Mouse (Mus musculus) embryonic facial prominence, embryonic 11.5 days (tissue): ENCODE measurements at regions not wholly inside any gene's neighbourhood (a gene's known extent, or its start where the extent isn't known, plus 50 kb on each side); places are given as distances from the start of the nearest gene placed in this dataset.

Experiments
- ATAC-seq: fragments of 200-750 bp; cut with Nextera tagmentation; replicated peaks from 2 replicates; pipeline ENCODE4 v1.8.0; 2017; ENCODE audit warnings: low read depth; ENCODE audit not compliant: insufficient number of reproducible peaks, low FRiP score, low TSS enrichment
- DNase-seq: peaks from one replicate; pipeline ENCODE4 v3.0.0-alpha.2; 2015; ENCODE audit warnings: low spot score
- H3K27ac ChIP-seq: fragments of 300-500 bp; sonication (generic); replicated peaks from 2 replicates; pipeline ENCODE4 v1.5.1; 2014; ENCODE audit warnings: mild to moderate bottlenecking, low read depth, low read length, control low read depth
- H3K27me3 ChIP-seq: fragments of 300-500 bp; sonication (generic); 2 replicates; pipeline ENCODE4 v1.6.1; 2014; ENCODE audit warnings: mild to moderate bottlenecking, low read length, moderate library complexity, mixed read lengths; ENCODE audit not compliant: control insufficient read depth, insufficient read depth
- H3K36me3 ChIP-seq: fragments of 300-500 bp; sonication (generic); replicated peaks from 2 replicates; pipeline ENCODE4 v1.6.1; 2014; ENCODE audit warnings: low read depth, mild to moderate bottlenecking, low read length, moderate library complexity, mixed read lengths; ENCODE audit not compliant: control insufficient read depth, insufficient read depth
- H3K4me1 ChIP-seq: fragments of 300-500 bp; sonication (generic); 2 replicates; pipeline ENCODE4 v1.6.1; 2014; ENCODE audit warnings: low read length, mixed read lengths; ENCODE audit not compliant: control insufficient read depth, insufficient read depth
- H3K4me2 ChIP-seq: fragments of 300-500 bp; sonication (generic); 2 replicates; pipeline ENCODE4 v1.6.1; 2014; ENCODE audit warnings: low read depth, mild to moderate bottlenecking, control low read depth, low read length, moderate library complexity
- H3K4me3 ChIP-seq: fragments of 300-500 bp; sonication (generic); 2 replicates; pipeline ENCODE4 v1.5.1; 2014; ENCODE audit warnings: low read depth, low read length, control low read depth
- H3K9ac ChIP-seq: fragments of 300-500 bp; sonication (generic); replicated peaks from 2 replicates; pipeline ENCODE4 v1.6.1; 2014; ENCODE audit warnings: mild to moderate bottlenecking, control low read depth, low read length
- H3K9me3 ChIP-seq: fragments of 300-500 bp; sonication (generic); replicated peaks from 2 replicates; pipeline ENCODE4 v1.6.1; 2016; ENCODE audit warnings: mild to moderate bottlenecking, low read length, inconsistent platforms, mixed read lengths; ENCODE audit not compliant: control insufficient read depth
- WGBS: fragments of 180-500 bp; shearing (Covaris S2); extraction: QIAGEN DNeasy Blood & Tissue Kit; methylation state at CpG from one replicate; pipeline ENCODE4 v1.1.7; 2014; 5-methylcytosine and 5-hydroxymethylcytosine counted together

DNA sequence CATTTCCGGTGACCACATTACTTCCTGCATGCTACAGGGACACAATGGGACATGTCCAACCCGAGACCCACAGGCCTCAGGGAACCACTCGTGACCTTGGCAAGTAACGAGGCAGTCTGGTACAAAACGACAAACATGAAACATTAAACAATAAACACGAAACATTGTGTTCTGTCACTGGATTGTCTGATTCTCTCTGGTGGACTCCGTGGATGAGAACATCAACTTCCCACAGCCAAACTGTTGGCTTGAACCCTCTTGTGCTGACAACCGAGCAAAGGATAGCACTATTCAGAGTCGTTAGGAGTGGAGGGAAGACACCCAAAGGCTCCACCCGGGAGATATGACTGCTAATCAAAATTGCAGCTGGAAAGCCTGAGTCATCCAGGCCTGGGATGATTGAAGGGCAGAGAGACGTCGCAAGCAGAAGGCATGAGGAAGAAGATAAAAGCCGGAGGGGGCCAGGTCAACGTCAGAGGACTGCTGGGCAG, 176.6 kb downstream of the Cand1 start:
- no peak overlapping the region for H3K4me2 ChIP-seq
- no peaks in the 10 kb centered on the region for H3K36me3 ChIP-seq
- no peak for DNase-seq
- no peak overlapping the region for H3K9ac ChIP-seq
- no peak overlapping the region for H3K27ac ChIP-seq
- ATAC-seq: no peak
- no peaks in the 10 kb centered on the region for H3K4me1 ChIP-seq
- H3K4me3 ChIP-seq: no peak overlapping the region
- H3K27me3 ChIP-seq: no peaks in the 10 kb centered on the region
- H3K9me3 ChIP-seq: no peaks in the 10 kb centered on the region
- WGBS: 85% methylated on average over 14 of the region's 14 CpGs

- Histone ChIP-seq H3K27me3 (no peaks in the 10 kb centered on the region), H3K27ac (no peak overlapping the region), H3K9me3 (no peaks in the 10 kb centered on the region), H3K4me2 (no peak overlapping the region), H3K4me3 (no peak overlapping the region), H3K36me3 (no peaks in the 10 kb centered on the region), H3K4me1 (no peaks in the 10 kb centered on the region), H3K9ac (no peak overlapping the region)
- DNase-seq: no peak
- ATAC-seq: no peak
- 88% methylated on average over 13 of the region's 13 CpGs for WGBS
Measured at GRCm38 (mm10) chr10:119061958-119062599, 177.8 kb downstream of the Cand1 start.

DNA sequence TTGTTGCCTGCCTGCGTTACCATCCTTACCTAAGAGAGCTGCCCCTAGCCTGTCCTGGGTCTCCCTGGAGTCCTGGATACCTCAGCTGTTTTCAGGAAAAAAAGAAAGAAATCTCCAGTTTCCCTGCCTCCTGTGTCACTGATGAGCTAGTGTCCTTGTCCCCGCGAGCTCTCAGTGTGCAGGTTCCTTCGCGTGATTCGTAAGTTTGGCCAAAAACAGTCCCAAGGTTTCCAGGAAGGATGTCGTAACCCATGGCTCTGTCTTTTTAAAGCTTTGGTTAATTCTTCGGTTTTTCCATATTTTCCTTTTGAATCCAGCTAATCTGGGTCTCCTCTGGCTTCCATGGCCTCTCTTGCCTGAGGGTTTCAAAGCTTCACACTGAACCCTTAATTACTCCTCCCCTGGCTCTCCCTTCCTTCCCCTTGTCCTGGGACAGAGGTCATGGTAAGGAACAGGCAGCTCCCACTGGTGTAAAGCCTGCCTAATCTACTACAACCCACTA, 178.5 kb downstream of the Cand1 start:
- no peak for ATAC-seq
- no peak overlapping the region for H3K9ac ChIP-seq
- no peaks in the 10 kb centered on the region for H3K9me3 ChIP-seq
- 85% methylated on average over 8 of the region's 8 CpGs for WGBS
- H3K4me2 ChIP-seq: no peak overlapping the region
- no peak for DNase-seq
- no peak overlapping the region for H3K27ac ChIP-seq
- no peaks in the 10 kb centered on the region for H3K27me3 ChIP-seq
- no peaks in the 10 kb centered on the region for H3K36me3 ChIP-seq
- H3K4me1 ChIP-seq: no peaks in the 10 kb centered on the region
- H3K4me3 ChIP-seq: no peak overlapping the region

- Histone ChIP-seq H3K36me3 (no peaks in the 10 kb centered on the region), H3K9me3 (no peaks in the 10 kb centered on the region), H3K9ac (no peak overlapping the region), H3K27me3 (no peaks in the 10 kb centered on the region), H3K4me3 (no peak overlapping the region), H3K27ac (no peak overlapping the region), H3K4me1 (no peaks in the 10 kb centered on the region), H3K4me2 (no peak overlapping the region)
- ATAC-seq (no peak), DNase-seq (no peak)
- 83% methylated on average over 10 of the region's 10 CpGs for WGBS
Measured at GRCm38 (mm10) chr10:119058493-119059020, 181.3 kb downstream of the Cand1 start.

DNA sequence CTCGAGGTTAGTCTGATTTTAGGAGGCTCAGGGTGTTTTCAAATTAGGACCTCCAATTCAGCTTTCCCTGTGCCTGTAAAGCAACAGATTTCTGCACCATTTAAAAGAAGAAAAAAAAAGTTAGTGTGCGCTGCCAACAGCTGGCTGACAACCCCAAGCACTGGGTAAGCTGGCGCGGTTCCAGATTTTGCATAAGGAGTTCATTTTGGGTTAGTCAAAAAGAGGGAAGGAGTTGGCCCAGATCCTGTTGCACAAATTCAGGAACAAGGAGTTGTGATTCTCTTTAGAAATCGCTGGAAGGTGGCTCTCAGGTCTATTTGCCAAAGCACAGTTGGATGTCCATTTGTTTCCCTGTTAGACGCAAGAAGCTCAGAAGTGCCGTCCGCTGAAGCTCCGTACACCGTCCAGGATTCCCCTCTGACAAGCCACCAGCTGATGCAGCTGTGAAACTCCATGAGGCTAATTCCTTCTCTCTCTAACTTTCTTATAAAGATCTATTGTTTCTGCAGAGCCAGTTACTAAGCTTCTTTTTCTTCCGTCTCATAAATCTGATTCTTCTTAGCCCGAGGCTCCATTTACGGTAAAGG, 184.6 kb downstream of the Cand1 start:
- Histone ChIP-seq H3K9me3 (no peaks in the 10 kb centered on the region), H3K9ac (no peak overlapping the region), H3K36me3 (no peaks in the 10 kb centered on the region), H3K27me3 (no peaks in the 10 kb centered on the region), H3K27ac (no peak overlapping the region), H3K4me1 (no peaks in the 10 kb centered on the region), H3K4me2 (no peak overlapping the region), H3K4me3 (no peak overlapping the region)
- ATAC-seq (no peak), DNase-seq (peak; percentile 73)
- WGBS: 75% methylated on average over 13 of the region's 13 CpGs

DNA sequence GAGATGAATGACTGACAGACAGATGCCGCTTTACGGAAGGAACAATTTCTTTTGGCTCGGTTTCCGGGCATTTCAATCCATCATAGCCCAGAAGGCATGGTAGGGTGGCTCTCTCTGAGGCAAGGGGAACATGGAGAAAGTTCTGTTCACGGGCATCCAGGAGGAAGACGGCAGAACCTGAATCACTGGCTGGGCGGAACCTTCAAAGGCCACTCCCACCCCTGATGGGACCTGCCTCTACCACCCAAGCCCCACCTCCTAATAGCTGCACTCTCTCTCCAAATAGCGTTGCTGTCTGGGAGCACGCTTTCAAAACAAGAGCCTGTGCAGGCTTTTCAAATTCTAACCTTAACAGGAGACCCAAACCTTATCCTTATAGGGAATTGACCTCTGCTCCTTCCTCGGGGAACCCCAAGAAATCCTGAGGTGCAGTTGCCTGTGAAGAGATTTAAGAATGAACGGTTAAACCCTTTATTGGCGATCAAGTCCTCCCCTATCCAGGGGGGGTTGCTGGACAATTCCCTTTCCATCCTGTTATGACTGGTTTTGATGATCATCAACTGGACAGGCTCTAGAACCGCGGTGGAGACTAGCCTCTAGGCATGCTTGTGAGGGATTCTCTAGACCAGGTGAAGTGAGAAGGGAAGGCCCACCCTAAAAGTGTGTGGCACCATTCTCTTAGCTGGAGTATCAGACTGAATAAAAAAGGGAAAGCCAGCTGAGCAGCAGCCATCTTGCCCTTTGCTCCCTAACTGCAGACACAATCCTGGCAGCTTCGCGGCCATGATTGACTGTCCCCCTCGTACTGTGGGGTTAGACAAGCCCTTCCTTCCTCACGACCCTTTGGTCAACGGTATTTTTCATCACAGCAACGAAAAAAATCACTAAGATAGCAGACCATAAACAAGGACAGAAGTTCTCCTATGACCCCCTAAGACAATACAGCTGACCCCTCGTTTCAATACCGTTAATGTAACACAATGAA, 184.5 kb upstream of the Dyrk2 start:
- Histone ChIP-seq H3K4me3 (no peak overlapping the region), H3K9ac (no peak overlapping the region), H3K27ac (no peak overlapping the region), H3K9me3 (no peaks in the 10 kb centered on the region), H3K36me3 (no peaks in the 10 kb centered on the region), H3K27me3 (no peaks in the 10 kb centered on the region), H3K4me1 (no peaks in the 10 kb centered on the region), H3K4me2 (no peak overlapping the region)
- no peak for ATAC-seq
- 90% methylated on average over 22 of the region's 22 CpGs for WGBS
- DNase-seq: no peak

DNA sequence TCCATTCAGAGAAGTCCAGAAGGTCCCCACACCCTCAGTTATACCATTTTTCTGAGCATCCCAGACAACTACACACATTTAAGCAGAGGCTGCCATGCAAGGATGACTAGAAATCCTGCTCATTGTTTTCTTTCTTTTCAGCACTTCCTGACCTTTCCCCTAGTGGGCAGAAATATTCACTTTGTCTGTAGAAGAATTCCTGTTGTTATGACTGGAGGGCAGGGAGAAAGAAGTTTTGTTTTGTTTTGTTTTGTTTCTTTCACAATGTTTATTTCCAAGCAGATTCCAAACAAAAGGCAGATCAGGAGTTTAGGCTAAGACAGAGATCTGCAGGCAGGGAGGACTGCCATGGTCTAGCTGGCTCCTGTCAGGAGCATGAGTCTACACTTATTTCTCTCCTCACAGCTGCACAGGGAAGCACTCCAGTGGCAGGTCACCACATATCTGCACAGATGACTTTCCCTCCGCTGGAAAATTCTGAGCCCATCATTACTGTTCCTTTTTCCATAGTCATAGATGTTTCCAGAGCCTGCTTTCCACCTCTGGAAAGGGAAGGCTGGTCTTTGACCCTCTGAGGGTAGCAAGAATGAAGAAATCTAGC, 182.5 kb upstream of the Dyrk2 start:
- Histone ChIP-seq H3K36me3 (no peaks in the 10 kb centered on the region), H3K27me3 (no peaks in the 10 kb centered on the region), H3K4me2 (no peak overlapping the region), H3K9me3 (no peaks in the 10 kb centered on the region), H3K4me3 (no peak overlapping the region), H3K27ac (no peak overlapping the region), H3K9ac (no peak overlapping the region), H3K4me1 (no peaks in the 10 kb centered on the region)
- 77% methylated on average over 1 of the region's 1 CpGs for WGBS
- DNase-seq (no peak), ATAC-seq (no peak)
